Mouse (Mus musculus) MEL (cell line): ENCODE results near the gene Map1lc3a. TPM values are rescaled to one million over a fixed set of nuclear protein-coding genes. Genes with fewer than 3 reads are reported as not detected.

ENCODE experiments used
- DNase-seq: peaks from one replicate; pipeline ENCODE4 v3.0.0; 2011; ENCODE audit warnings: low read depth, low spot score
- H3K27ac ChIP-seq: 2 replicates; pipeline ENCODE4 v1.5.1; 2012; ENCODE audit warnings: low read depth, mild to moderate bottlenecking, control low read depth, low read length, moderate library complexity; ENCODE audit not compliant: control insufficient read depth
- H3K27me3 ChIP-seq, 2 experiments: fragments of 150-350 bp in 1 of 2; sonication (generic) in 1 of 2; 2 replicates each; pipeline ENCODE4 v1.6.1; 2012; ENCODE audit warnings: low read length in 2 of 2, mild to moderate bottlenecking in 2 of 2, improper control_type of control experiment in 1 of 2, moderate library complexity in 1 of 2; ENCODE audit not compliant: insufficient read depth in 2 of 2, control insufficient read depth in 1 of 2
- H3K36me3 ChIP-seq, 2 experiments: 2 replicates each; pipeline ENCODE4 v1.6.1; 2012 to 2014; ENCODE audit warnings: low read length in 2 of 2, improper control_type of control experiment in 1 of 2, inconsistent platforms in 1 of 2, mild to moderate bottlenecking in 1 of 2; ENCODE audit not compliant: insufficient read depth in 2 of 2, control insufficient read depth in 1 of 2
- H3K4me1 ChIP-seq, 2 experiments: fragments of 150-350 bp in 1 of 2; sonication (generic) in 1 of 2; 2 replicates each; pipeline ENCODE4 v1.6.1; 2012; ENCODE audit warnings: low read length in 2 of 2, improper control_type of control experiment in 1 of 2, mild to moderate bottlenecking in 1 of 2; ENCODE audit not compliant: insufficient read depth in 2 of 2, control insufficient read depth in 1 of 2
- H3K4me3 ChIP-seq, 2 experiments: fragments of 150-350 bp in 1 of 2; sonication (generic) in 1 of 2; 2 replicates each; pipeline ENCODE4 v1.5.1; 2012; ENCODE audit warnings: low read depth in 2 of 2, low read length in 2 of 2, mild to moderate bottlenecking in 2 of 2, moderate library complexity in 2 of 2, control low read depth in 1 of 2, improper control_type of control experiment in 1 of 2; ENCODE audit not compliant: control insufficient read depth in 1 of 2, insufficient read depth in 1 of 2
- H3K79me2 ChIP-seq: 2 replicates; pipeline ENCODE4 v1.6.1; 2012; ENCODE audit warnings: mild to moderate bottlenecking, low read length, moderate library complexity; ENCODE audit not compliant: control insufficient read depth, poor library complexity, insufficient read depth
- H3K9ac ChIP-seq: 2 replicates; pipeline ENCODE4 v1.6.1; 2012; ENCODE audit warnings: low read depth, mild to moderate bottlenecking, control low read depth, low read length, moderate library complexity; ENCODE audit not compliant: control insufficient read depth, poor library complexity, severe bottlenecking
- H3K9me3 ChIP-seq: fragments of 150-350 bp; sonication (generic); replicated peaks from 2 replicates; pipeline ENCODE4 v1.6.1; 2012; ENCODE audit warnings: mild to moderate bottlenecking, low read length, improper control_type of control experiment, moderate library complexity; ENCODE audit not compliant: insufficient read depth
- CTCF ChIP-seq, 3 experiments: IDR thresholded peaks in 2 of 3; conservative IDR thresholded peaks in 1 of 3; 2 replicates each; pipeline ENCODE4 v1.5.1; 2011 to 2012; ENCODE audit warnings: low read length in 3 of 3, low read depth in 2 of 3, mild to moderate bottlenecking in 2 of 3, improper control_type of control experiment in 1 of 3, inconsistent platforms in 1 of 3, mixed read lengths in 1 of 3, moderate library complexity in 1 of 3; ENCODE audit not compliant: control insufficient read depth in 1 of 3, insufficient read depth in 1 of 3, poor library complexity in 1 of 3, severe bottlenecking in 1 of 3
- E2F4 ChIP-seq: IDR thresholded peaks from 2 replicates; pipeline ENCODE4 v1.6.1; 2011; ENCODE audit warnings: low read depth, low read length, improper control_type of control experiment, borderline replicate concordance
- JUND ChIP-seq: IDR thresholded peaks from 2 replicates; pipeline ENCODE4 v1.6.1; 2011; ENCODE audit warnings: low read depth, mild to moderate bottlenecking, improper control_type of control experiment, low read length
- MAZ ChIP-seq: IDR thresholded peaks from 2 replicates; pipeline ENCODE4 v1.6.1; 2012; ENCODE audit warnings: low read depth, mild to moderate bottlenecking, inconsistent platforms, low read length, improper control_type of control experiment
- NRF1 ChIP-seq: IDR thresholded peaks from 2 replicates; pipeline ENCODE4 v1.6.1; 2014; ENCODE audit warnings: low read depth, mild to moderate bottlenecking, inconsistent platforms, low read length, improper control_type of control experiment, moderate library complexity; ENCODE audit not compliant: poor library complexity, insufficient read depth, severe bottlenecking
- POLR2A ChIP-seq, 2 experiments: IDR thresholded peaks; 2 replicates each; pipeline ENCODE4 v1.6.1; 2011 to 2012; ENCODE audit warnings: low read length in 2 of 2, mild to moderate bottlenecking in 2 of 2, control low read depth in 1 of 2, improper control_type of control experiment in 1 of 2, low read depth in 1 of 2, moderate library complexity in 1 of 2; ENCODE audit not compliant: control insufficient read depth in 1 of 2, insufficient read depth in 1 of 2, poor library complexity in 1 of 2
- POLR2AphosphoS2 ChIP-seq: IDR thresholded peaks from 2 replicates; pipeline ENCODE4 v1.6.1; 2011; ENCODE audit warnings: low read length, improper control_type of control experiment
- SIN3A ChIP-seq: IDR thresholded peaks from 2 replicates; pipeline ENCODE4 v1.6.1; 2012; ENCODE audit warnings: low read length, improper control_type of control experiment, inconsistent platforms
- TAL1 ChIP-seq: IDR thresholded peaks from 2 replicates; pipeline ENCODE4 v1.6.1; 2012; ENCODE audit warnings: mild to moderate bottlenecking, inconsistent platforms, low read length, moderate library complexity, mixed read lengths
- ZKSCAN1 ChIP-seq: IDR thresholded peaks from 2 replicates; pipeline ENCODE4 v1.6.1; 2012; ENCODE audit warnings: low read depth, mild to moderate bottlenecking, inconsistent platforms, low read length, improper control_type of control experiment, moderate library complexity
- polyA plus RNA-seq, 2 experiments: library from polyadenylated mRNA; stranded (reverse) in 1 of 2; unstranded in 1 of 2; fragments of >175 nt in 1 of 2; fragments of >200 nt in 1 of 2; gene quantifications; 2 replicates each; pipeline versions ENCODE4 v1.2.1 to v1.2.4; 2012; ENCODE audit warnings: low replicate concordance in 2 of 2, low read depth in 1 of 2; ENCODE audit not compliant: insufficient read length in 2 of 2, insufficient read depth in 1 of 2, missing spikeins in 1 of 2
- total RNA-seq: library from RNA; depleted of rRNA; stranded (reverse); fragments of 300-350 nt; gene quantifications from 2 replicates; pipeline ENCODE4 v1.2.3, GENCODE M21; 2012

The Map1lc3a gene
- total and polyA plus RNA-seq, 3 experiments = 11.4 to 12.4 TPM; not detected in 1

DNA sequence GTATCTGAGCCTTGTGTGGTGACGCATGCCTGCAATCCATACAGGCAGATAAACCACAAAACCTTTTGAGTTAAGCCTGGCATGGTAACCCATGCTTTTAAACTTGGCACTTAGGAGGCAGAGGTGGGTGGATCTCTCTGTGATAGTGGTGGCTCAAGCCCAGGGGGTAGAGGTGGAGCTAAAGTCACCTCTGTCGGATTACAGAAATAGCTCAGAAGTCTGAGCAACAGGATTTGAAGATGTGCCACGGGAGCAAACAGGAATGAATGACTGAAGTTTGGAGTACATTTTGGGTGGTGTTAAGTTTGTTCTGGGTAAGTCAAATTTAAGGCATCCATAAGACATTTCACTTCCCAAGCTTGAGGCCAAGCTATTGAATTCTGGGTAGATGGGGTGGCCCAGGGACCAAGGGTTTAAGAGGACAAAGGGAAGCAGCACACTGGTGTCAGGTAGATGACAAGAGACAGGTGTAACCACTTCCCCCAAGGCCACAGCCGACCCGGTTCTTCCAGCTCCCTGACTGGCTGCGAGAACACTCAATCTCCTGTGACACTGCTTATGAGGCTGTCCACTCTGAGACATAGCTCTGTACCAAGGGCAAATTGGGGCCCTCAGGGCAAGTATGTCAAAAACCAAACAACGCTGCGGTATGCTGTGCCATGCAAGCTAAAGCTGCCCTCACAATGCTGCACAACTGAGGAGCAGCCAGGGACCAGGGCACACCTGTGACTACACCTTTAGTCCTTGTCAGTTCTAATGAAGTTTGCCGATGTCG, 3.5 kb upstream of the Map1lc3a start:
- Histone ChIP-seq H3K79me2 (no peaks in the 10 kb centered on the region), H3K9ac (no peak overlapping the region), H3K27me3 (no peaks in the 10 kb centered on the region), H3K36me3 (no peaks in the 10 kb centered on the region), H3K9me3 (no peaks in the 10 kb centered on the region), H3K4me1 (no peaks in the 10 kb centered on the region), H3K27ac (no peak overlapping the region), H3K4me3 (no peak overlapping the region)
- DNase-seq = no peak
- TF ChIP-seq ZKSCAN1 = no peak
- 0 out of 2 replicates have a peak, but pooled peaks have one; percentile 3 for TF ChIP-seq NRF1

DNA sequence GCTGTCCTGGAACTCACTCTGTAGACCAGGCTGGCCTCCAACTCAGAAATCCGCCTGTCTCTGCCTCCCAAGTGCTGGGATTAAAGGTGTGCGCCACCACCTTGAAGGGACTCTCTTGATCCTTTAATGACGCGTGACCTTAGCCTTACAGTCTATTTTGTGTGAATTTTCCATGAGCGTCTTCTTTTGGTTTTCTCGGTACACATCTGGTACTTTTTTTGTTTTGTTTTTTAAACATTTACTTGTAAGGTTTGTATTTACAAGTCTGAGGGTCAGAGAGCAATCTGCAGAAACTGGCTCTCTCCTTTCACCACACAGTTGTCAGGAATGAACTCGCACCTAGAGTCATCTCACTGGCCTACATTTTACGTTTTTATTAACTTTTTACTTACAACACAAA, 2.5 kb upstream of the Map1lc3a start:
- no peaks in the 10 kb centered on the region for H3K36me3 ChIP-seq
- H3K9ac ChIP-seq = no peak overlapping the region
- no peaks in the 10 kb centered on the region for H3K4me1 ChIP-seq
- H3K9me3 ChIP-seq = no peaks in the 10 kb centered on the region
- TF ChIP-seq POLR2AphosphoS2 (no peak), E2F4 (no peak), JUND (no peak)
- no peak overlapping the region for H3K4me3 ChIP-seq
- no peaks in the 10 kb centered on the region for H3K79me2 ChIP-seq
- no peak overlapping the region for H3K27ac ChIP-seq
- no peaks in the 10 kb centered on the region for H3K27me3 ChIP-seq
- DNase-seq = no peak

DNA sequence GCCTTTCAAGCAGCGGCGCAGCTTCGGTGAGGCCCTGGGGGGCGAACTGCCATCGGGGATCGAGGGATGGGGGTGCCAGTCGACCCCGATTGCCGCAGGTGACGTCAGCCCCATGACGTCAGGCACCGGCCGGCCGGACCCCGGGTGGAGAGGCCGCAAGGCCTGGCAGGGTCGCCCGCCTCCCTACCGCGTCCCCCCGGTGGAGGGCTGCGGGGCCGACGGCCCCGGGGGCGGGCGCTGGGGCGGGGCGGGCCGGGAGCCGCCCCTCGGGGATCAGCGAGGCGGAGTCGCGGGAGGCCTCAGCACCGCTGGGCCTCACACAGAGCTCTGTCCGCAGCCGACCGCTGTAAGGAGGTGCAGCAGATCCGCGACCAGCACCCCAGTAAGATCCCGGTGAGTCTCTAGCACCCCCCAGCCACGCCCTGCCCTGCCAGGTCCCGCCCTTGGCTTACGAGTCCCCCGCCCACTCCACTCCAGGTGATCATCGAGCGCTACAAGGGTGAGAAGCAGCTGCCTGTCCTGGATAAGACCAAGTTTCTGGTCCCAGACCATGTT, 601 bp downstream of the Map1lc3a start:
- TF ChIP-seq MAZ = 0 out of 2 replicates have a peak, but pooled peaks have one; percentile 12
- no peak for TF ChIP-seq TAL1
- TF ChIP-seq CTCF (IDR thresholded peaks at IDR 0.05 in 2 of 3, conservative IDR thresholded peaks at IDR 0.05 in 1 of 3; ENCODE audit: control insufficient read depth in 1 of 3, insufficient read depth in 1 of 3, low read depth in 2 of 3, low read length in 3 of 3, poor library complexity in 1 of 3, severe bottlenecking in 1 of 3) = no peak
- TF ChIP-seq POLR2A (IDR thresholded peaks at IDR 0.05; ENCODE audit: control insufficient read depth in 1 of 2, insufficient read depth in 1 of 2, low read depth in 1 of 2, low read length in 2 of 2, poor library complexity in 1 of 2) = peak in 1 of 2 experiments; percentile 7; a peak in 1 of 4 replicates
- TF ChIP-seq SIN3A = peak; percentile 16; the same call in 1 of the 2 replicates
- H3K79me2 ChIP-seq = no peaks in the 10 kb centered on the region
- H3K9me3 ChIP-seq = no peaks in the 10 kb centered on the region
- no peaks in the 10 kb centered on the region for H3K4me1 ChIP-seq
- peak; percentile 53 for DNase-seq
- peak overlapping the region; percentile 77 to 87 for H3K4me3 ChIP-seq
- H3K27me3 ChIP-seq = no peaks in the 10 kb centered on the region
- peak overlapping the region; percentile 78 for H3K9ac ChIP-seq
- H3K27ac ChIP-seq = no peak overlapping the region
- no peaks in the 10 kb centered on the region for H3K36me3 ChIP-seq
